Mouse (Mus musculus) brain, embryonic 18.5 days (tissue): ENCODE results near the gene Zc3h7b.

Source experiments
- DNase-seq: peaks from one replicate; pipeline ENCODE4 v3.0.0-alpha.2; 2012; ENCODE audit warnings: low read depth, low spot score

Gene Zc3h7b

GRCm38 (mm10) chr15:81842275-81842674 lies 97.4 kb downstream of the Zc3h7b start:
- DNase-seq: no peak

- DNase-seq: no peak
Measured at GRCm38 (mm10) chr15:81845033-81845625, 100.3 kb downstream of the Zc3h7b start.

GRCm38 (mm10) chr15:81845724-81846123 lies 100.9 kb downstream of the Zc3h7b start:
- no peak for DNase-seq
